Mouse (Mus musculus) kidney, adult 2 months (tissue): ENCODE results near the gene Tcf7l1. TPM values are rescaled to one million over a fixed set of nuclear protein-coding genes. Genes with fewer than 3 reads are reported as not detected.

ENCODE experiments used
- DNase-seq: peaks from one replicate; pipeline ENCODE4 v3.0.0; 2021
- H3K27ac ChIP-seq: fragments of 200-500 bp; 2 replicates; pipeline ENCODE4 v1.5.1; 2012; ENCODE audit warnings: low read depth, low read length, control low read depth, inconsistent platforms; ENCODE audit not compliant: insufficient read depth
- H3K27me3 ChIP-seq: fragments of 200-500 bp; replicated peaks from 2 replicates; pipeline ENCODE4 v1.6.1; 2012; ENCODE audit warnings: mild to moderate bottlenecking, moderate library complexity, low read length, inconsistent platforms; ENCODE audit not compliant: control insufficient read depth, insufficient read depth
- H3K36me3 ChIP-seq: fragments of 200-500 bp; 2 replicates; pipeline ENCODE4 v1.6.1; 2012; ENCODE audit warnings: mild to moderate bottlenecking, moderate library complexity, low read length, inconsistent platforms; ENCODE audit not compliant: control insufficient read depth, insufficient read depth
- H3K4me1 ChIP-seq: fragments of 200-500 bp; 2 replicates; pipeline ENCODE4 v1.6.1; 2011; ENCODE audit warnings: low read length; ENCODE audit not compliant: control insufficient read depth, insufficient read depth
- H3K4me3 ChIP-seq: fragments of 200-500 bp; 2 replicates; pipeline ENCODE4 v1.5.1; 2011; ENCODE audit warnings: mild to moderate bottlenecking, low read depth, low read length, control low read depth; ENCODE audit not compliant: insufficient read depth
- CTCF ChIP-seq: fragments of 200-500 bp; conservative IDR thresholded peaks from 2 replicates; pipeline ENCODE4 v1.5.1; 2011; ENCODE audit warnings: low read depth, mild to moderate bottlenecking, control low read depth, low read length, moderate library complexity, mixed read lengths; ENCODE audit not compliant: insufficient read depth, insufficient read length
- POLR2A ChIP-seq: fragments of 200-500 bp; IDR thresholded peaks from one replicate; pipeline ENCODE4 v1.6.1; 2011; ENCODE audit warnings: low read depth, low read length, control low read depth
- WGBS: fragments of 180-500 bp; shearing (Covaris S2); methylation state at CpG from one replicate; pipeline ENCODE4 v1.1.7; 2018; 5-methylcytosine and 5-hydroxymethylcytosine counted together
- polyA plus RNA-seq: library from polyadenylated mRNA; depleted of rRNA; stranded (reverse); fragments of >200 nt; gene quantifications from 2 replicates; pipeline ENCODE4 v1.2.3, GENCODE M21; 2012

Gene Tcf7l1
- polyA plus RNA-seq, 1 experiment: 16.3 TPM

- no peak for DNase-seq
- no peak for TF ChIP-seq POLR2A
- TF ChIP-seq CTCF: no peak
- H3K27ac ChIP-seq: no peak overlapping the region
Measured at GRCm38 (mm10) chr6:72769343-72769742, 19.7 kb downstream of the Tcf7l1 start.

GRCm38 (mm10) chr6:72768804-72769203 lies 20.2 kb downstream of the Tcf7l1 start:
- peak; percentile 87 for DNase-seq
- Histone ChIP-seq H3K4me3 (no peak overlapping the region), H3K27me3 (no peaks in the 10 kb centered on the region), H3K36me3 (no peaks in the 10 kb centered on the region), H3K4me1 (no peaks in the 10 kb centered on the region; the same call in 1 of the 2 replicates), H3K27ac (no peak overlapping the region)
- 42% methylated on average over 9 of the region's 9 CpGs for WGBS
- TF ChIP-seq CTCF (no peak), POLR2A (no peak)

More at GRCm38 (mm10) chr6:72769343-72769742, 19.7 kb downstream of the Tcf7l1 start:
- Histone ChIP-seq H3K4me3 (no peak overlapping the region), H3K4me1 (no peaks in the 10 kb centered on the region; the same call in 1 of the 2 replicates), H3K27me3 (no peaks in the 10 kb centered on the region), H3K36me3 (no peaks in the 10 kb centered on the region)
- WGBS: 78% methylated on average over 13 of the region's 13 CpGs

- Histone ChIP-seq H3K36me3 (no peaks in the 10 kb centered on the region), H3K4me3 (no peak overlapping the region), H3K4me1 (no peaks in the 10 kb centered on the region; the same call in 1 of the 2 replicates), H3K27ac (no peak overlapping the region), H3K27me3 (no peaks in the 10 kb centered on the region)
- no peak for DNase-seq
- WGBS: 94% methylated on average over 9 of the region's 9 CpGs
- TF ChIP-seq CTCF (no peak), POLR2A (no peak)
Measured at GRCm38 (mm10) chr6:72768097-72768496, 21.0 kb downstream of the Tcf7l1 start.

GRCm38 (mm10) chr6:72763616-72764015 lies 25.4 kb downstream of the Tcf7l1 start:
- no peaks in the 10 kb centered on the region for H3K27me3 ChIP-seq
- H3K4me1 ChIP-seq: no peaks in the 10 kb centered on the region; the same call in 1 of the 2 replicates
- no peak for DNase-seq
- no peak for TF ChIP-seq CTCF
- no peak for TF ChIP-seq POLR2A
- WGBS: 50% methylated on average over 11 of the region's 11 CpGs
- H3K36me3 ChIP-seq: no peaks in the 10 kb centered on the region
- H3K4me3 ChIP-seq: no peak overlapping the region
- H3K27ac ChIP-seq: no peak overlapping the region

- Histone ChIP-seq H3K4me3 (no peak overlapping the region), H3K27ac (no peak overlapping the region), H3K27me3 (no peaks in the 10 kb centered on the region), H3K36me3 (no peaks in the 10 kb centered on the region), H3K4me1 (no peaks in the 10 kb centered on the region)
- DNase-seq: peak; percentile 40
- TF ChIP-seq POLR2A: no peak
- no peak for TF ChIP-seq CTCF
- 17% methylated on average over 7 of the region's 7 CpGs for WGBS
Measured at GRCm38 (mm10) chr6:72761645-72762044, 27.4 kb downstream of the Tcf7l1 start.

- DNase-seq: peak; percentile 56
- Histone ChIP-seq H3K27ac (no peak overlapping the region), H3K36me3 (no peaks in the 10 kb centered on the region), H3K27me3 (no peaks in the 10 kb centered on the region), H3K4me1 (no peaks in the 10 kb centered on the region), H3K4me3 (no peak overlapping the region)
- TF ChIP-seq CTCF: peak; percentile 29; the same call in 1 of the 2 replicates
- no peak for TF ChIP-seq POLR2A
- 63% methylated on average over 10 of the region's 10 CpGs for WGBS
Measured at GRCm38 (mm10) chr6:72758239-72759017, 30.6 kb downstream of the Tcf7l1 start.

- H3K4me3 ChIP-seq: no peak overlapping the region
- H3K36me3 ChIP-seq: no peaks in the 10 kb centered on the region
- TF ChIP-seq CTCF (no peak), POLR2A (no peak)
- H3K27ac ChIP-seq: no peak overlapping the region
- WGBS: 70% methylated on average over 14 of the region's 14 CpGs
- DNase-seq: no peak
- no peaks in the 10 kb centered on the region for H3K27me3 ChIP-seq
- H3K4me1 ChIP-seq: no peaks in the 10 kb centered on the region
Measured at GRCm38 (mm10) chr6:72755267-72755889, 33.7 kb downstream of the Tcf7l1 start.
